Mouse (Mus musculus) bone marrow macrophage, adult 2 months (primary cell): ENCODE results near the gene Bahcc1. TPM values are rescaled to one million over a fixed set of nuclear protein-coding genes. Genes with fewer than 3 reads are reported as not detected.
A peak's percentile ranks its signal among the peaks of the same experiment; 100 is the strongest.

Source experiments
- H3K27ac ChIP-seq: 2 replicates; pipeline ENCODE4 v1.5.1; 2012; ENCODE audit warnings: low read depth, low read length; ENCODE audit not compliant: insufficient read depth
- H3K4me1 ChIP-seq: 2 replicates; pipeline ENCODE4 v1.6.1; 2012; ENCODE audit warnings: low read length; ENCODE audit not compliant: control insufficient read depth, insufficient read depth
- H3K4me3 ChIP-seq: 2 replicates; pipeline ENCODE4 v1.5.1; 2012; ENCODE audit warnings: mild to moderate bottlenecking, low read length, moderate library complexity; ENCODE audit not compliant: insufficient read depth
- CTCF ChIP-seq: IDR thresholded peaks from 2 replicates; pipeline ENCODE4 v1.5.1; 2012; ENCODE audit warnings: low read depth, mild to moderate bottlenecking, low read length, moderate library complexity
- POLR2A ChIP-seq: IDR thresholded peaks from 2 replicates; pipeline ENCODE4 v1.6.1; 2012; ENCODE audit warnings: mild to moderate bottlenecking, low read depth, low read length, borderline replicate concordance
- polyA plus RNA-seq: library from polyadenylated mRNA; stranded (reverse); fragments of >200 nt; gene quantifications from 2 replicates; pipeline ENCODE4 v1.2.4, GENCODE M21; 2012; ENCODE audit not compliant: missing spikeins, insufficient read depth, insufficient read length

Bahcc1 gene
- polyA plus RNA-seq, 1 experiment = 5.2 TPM

DNA sequence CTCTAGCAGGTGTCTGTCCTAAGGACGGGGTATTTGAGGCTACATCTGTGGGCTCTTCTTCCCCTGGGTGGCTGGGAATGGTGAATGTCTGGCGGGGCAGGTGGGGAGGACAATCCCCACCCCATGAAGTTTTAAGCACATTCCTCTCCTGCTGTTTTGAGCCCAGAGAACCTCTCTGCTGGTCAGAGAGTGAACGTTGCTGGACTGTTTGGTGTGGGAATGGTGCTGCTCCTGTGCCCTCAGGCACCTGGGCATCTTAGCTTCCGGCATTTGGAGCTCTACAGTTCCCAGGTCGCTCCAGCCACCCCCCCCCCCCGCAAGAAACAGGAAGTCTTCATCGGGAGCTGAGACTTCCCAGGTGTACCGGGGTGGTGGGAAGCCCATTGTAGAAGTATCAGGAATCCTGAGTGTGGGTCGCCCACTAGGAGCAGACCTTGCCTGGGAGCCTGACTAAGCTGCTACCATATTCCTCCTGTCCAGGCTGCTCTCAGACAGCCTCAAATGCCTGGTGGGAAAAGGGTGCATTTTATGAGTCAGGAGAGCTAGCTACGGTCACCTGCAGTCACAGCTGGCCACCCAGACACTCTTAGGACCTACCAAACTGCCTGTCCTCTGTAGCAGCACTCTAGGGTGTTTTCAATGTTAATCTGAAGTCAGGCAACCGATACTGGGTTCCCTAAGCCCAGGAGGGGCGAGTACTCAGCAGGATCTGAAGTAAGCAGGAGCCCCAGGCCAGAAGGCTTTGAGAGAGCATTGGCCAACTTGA is 73.8 kb downstream of the Bahcc1 start:
- Histone ChIP-seq H3K27ac (no peak overlapping the region), H3K4me3 (no peak overlapping the region), H3K4me1 (peaks cover 22% of the 10 kb centered on the region)
- no peak for TF ChIP-seq POLR2A
- TF ChIP-seq CTCF = no peak

DNA sequence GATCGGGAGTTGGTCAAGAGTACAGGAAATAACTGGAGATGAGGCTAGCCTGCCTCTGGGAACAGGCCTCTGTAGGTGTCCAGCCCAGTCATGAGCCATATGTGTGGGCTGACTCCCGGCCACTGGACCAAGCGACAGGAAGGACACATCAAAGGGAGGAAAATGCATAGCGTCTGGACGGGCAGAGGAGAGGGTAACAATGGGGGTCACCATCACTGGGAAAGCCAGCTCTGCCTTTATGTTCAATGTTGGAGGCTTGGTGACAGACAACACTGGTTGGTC is 74.3 kb downstream of the Bahcc1 start:
- Histone ChIP-seq H3K27ac (no peak overlapping the region), H3K4me1 (peaks cover 22% of the 10 kb centered on the region), H3K4me3 (no peak overlapping the region)
- TF ChIP-seq POLR2A (no peak), CTCF (no peak)

DNA sequence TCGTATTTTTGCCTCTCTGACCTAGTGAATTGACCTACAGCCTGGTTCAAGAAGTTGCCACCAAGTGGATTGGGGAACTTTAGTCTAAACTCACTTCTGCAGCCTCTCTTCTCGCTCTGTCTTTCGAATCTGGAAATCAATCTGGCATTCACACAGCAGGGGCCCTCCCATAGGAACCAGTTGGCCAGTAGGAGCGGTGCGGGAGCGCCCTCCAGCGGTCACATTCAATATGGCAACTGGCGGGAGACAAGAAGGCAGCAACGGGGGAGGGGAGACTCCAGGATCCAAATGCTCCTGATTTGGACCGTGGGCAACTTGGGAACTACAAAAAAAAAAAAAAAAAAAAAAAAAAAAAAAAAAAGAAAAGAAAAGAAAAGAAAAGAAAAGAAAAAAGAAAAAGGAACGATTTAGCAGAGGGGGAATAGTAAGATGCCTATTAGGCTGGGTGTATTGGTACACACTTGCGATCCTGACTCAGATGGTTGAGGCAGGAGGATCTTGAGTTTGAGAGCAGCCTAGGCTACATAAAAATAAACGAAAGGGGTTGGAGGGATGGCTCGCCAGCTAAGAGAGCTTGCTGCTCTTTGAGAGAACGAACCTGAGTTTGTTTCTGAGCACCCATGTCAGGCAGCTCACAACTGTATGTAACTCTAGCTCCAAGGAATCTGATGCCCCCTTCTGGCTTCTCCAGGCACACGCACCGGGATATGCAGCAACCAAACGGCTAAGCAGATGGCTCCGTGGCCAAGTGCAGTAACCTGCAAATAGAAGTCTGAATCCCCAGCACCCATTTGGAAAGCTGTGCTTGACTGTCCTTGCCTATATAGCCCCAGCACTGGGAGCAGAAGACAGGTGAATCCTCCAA is 75.1 kb downstream of the Bahcc1 start:
- peaks cover 22% of the 10 kb centered on the region for H3K4me1 ChIP-seq
- TF ChIP-seq POLR2A (no peak), CTCF (peak; percentile 90; the same call in 1 of the 2 replicates)
- no peak overlapping the region for H3K4me3 ChIP-seq
- no peak overlapping the region for H3K27ac ChIP-seq

DNA sequence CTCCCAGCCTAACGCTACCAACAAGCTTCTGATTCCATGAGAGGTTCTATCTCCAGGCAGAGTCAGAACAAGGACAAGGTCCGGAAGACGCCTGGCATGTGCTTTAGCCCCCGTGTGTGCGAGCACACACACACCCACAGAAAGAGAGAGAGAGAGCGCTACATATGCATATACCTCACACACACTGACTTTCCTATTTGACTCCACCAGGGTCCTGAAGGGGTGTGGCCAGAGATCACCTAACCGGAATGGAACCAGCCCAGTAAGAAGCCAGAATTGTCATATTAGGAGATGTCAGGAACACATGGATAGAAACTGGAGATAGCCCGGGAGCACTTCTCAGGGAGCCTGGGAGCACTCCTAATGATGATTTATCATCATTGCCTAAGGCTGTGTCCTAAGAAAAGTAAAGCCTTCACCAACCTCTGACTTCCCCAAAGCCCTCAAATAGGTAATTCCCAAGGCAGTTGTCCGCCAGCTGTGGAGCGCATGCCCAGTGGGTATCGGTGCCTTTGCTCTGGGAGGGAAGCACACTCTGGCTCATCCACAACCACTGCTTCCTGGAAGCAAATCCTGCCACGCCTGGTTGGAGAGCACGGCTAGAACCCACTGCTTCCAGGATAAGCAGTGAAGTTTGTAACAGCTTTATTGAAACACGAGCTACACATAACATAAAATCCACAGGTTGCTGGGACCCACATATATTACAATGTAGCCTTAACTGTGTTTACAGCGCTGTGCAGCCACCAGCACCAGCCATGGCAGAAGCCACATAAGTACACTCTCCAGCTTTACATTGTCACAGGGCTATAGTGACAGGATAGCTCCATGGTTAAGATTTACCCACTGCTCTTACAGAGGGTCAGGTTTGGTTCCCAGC is 75.9 kb downstream of the Bahcc1 start:
- peaks cover 22% of the 10 kb centered on the region for H3K4me1 ChIP-seq
- no peak overlapping the region for H3K27ac ChIP-seq
- TF ChIP-seq CTCF = no peak
- TF ChIP-seq POLR2A = no peak
- no peak overlapping the region for H3K4me3 ChIP-seq

DNA sequence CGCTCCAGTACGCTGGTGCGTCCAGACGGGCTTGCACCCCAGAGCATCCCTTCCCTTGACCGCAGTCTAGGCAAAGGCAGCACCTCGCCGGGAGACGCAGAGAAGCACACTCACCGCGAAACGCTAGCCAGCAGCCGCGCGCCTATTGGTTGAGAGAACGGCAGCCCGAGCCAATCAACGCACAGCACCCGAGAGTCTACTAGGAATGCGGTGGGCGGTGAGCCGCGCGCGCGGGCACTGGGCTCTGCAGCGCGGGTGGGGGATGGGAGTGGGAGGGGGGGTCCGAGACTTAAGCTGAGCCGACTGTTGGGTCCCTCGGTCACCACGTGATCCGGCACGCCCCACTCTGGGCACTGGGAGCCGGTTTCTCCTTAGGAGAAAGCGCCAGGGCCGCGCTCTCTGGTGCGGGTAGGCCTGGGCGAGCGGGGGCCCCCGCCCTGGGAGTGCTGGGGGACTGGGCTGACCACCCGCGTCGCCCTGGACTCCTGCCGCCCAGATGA is 78.1 kb downstream of the Bahcc1 start:
- TF ChIP-seq CTCF = no peak
- no peak for TF ChIP-seq POLR2A
- Histone ChIP-seq H3K4me3 (peak overlapping the region; percentile 51), H3K4me1 (peaks cover 23% of the 10 kb centered on the region), H3K27ac (no peak overlapping the region)

DNA sequence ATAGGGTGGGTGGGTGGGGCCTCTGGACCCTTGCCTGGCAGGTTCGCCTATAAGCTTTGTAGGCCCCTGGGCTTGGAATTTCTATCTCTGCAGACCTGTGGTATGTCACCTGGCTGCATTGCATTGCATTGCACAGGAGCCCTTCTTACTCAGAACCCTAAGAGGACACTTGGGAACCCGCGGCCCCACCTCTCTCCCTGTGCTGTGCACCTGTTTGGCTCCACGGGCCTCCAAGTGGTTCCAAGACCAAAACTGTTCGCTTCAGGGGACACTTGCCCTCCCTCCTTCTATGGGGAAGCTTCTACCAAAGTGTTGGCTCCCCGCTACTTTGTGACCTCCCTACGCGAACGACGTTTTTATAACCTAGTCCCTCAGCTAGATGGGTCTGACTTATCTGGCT is 78.8 kb downstream of the Bahcc1 start:
- no peak overlapping the region for H3K27ac ChIP-seq
- TF ChIP-seq POLR2A (no peak), CTCF (no peak)
- no peak overlapping the region for H3K4me3 ChIP-seq
- peaks cover 22% of the 10 kb centered on the region for H3K4me1 ChIP-seq

DNA sequence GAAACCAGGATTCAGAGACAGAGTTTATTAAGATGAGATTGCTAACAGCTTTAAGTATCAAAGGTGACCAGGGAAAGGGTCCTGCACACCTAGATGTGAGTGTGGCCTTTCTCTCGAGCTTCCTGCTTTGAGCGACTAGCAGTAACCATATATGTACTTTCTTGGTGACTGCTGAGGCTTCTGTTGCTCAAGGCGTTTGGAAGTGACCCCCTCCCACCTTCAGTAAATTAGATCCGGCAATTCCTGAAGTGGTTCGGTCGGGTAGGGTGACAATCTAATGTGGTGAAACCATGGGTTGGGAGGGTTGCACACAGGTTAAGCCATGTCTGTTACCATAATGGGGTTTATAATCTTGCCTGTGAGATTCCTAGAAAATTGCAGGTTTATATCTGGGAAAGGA is 79.3 kb downstream of the Bahcc1 start:
- Histone ChIP-seq H3K4me3 (no peak overlapping the region), H3K4me1 (peaks cover 22% of the 10 kb centered on the region), H3K27ac (no peak overlapping the region)
- TF ChIP-seq CTCF (no peak), POLR2A (no peak)

DNA sequence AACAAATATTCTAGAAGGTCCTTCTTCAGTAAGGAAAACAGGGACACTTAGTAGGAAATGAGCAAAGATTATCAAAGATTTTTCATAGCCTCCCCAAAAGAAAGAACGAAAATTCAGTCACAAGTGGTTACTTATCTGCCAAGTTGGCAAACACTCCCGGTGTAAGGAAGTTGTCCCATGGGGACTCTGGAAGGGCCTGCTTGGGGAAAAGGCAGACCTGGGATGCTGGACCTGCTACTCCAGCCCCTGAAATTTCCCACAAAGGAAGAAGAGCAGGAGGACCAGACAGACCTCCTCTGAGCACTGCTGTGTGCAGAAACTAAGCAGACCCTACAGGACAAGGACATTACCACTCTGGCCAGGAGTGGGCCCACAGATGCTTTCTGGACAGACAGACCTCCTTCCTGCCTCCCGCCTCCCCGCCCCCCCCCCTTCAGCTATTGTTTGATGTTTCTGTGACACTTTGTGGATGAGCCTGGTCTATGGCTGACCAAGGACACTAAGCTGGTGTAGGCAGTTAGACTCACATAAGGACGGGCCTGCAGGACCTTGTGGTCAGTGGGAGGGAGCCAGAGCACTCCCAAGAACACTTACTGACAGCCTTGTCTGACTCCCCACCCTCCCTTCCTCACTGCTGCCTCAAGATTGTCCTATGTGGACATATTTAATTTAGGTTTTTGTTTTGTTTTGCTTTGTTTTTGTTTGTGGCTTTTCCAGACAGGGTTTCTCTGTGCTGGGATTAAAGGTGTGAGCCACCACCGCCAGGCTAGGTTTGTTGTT is 81.3 kb downstream of the Bahcc1 start:
- Histone ChIP-seq H3K4me1 (peaks cover 16% of the 10 kb centered on the region), H3K4me3 (no peak overlapping the region), H3K27ac (no peak overlapping the region)
- TF ChIP-seq POLR2A = no peak
- no peak for TF ChIP-seq CTCF

DNA sequence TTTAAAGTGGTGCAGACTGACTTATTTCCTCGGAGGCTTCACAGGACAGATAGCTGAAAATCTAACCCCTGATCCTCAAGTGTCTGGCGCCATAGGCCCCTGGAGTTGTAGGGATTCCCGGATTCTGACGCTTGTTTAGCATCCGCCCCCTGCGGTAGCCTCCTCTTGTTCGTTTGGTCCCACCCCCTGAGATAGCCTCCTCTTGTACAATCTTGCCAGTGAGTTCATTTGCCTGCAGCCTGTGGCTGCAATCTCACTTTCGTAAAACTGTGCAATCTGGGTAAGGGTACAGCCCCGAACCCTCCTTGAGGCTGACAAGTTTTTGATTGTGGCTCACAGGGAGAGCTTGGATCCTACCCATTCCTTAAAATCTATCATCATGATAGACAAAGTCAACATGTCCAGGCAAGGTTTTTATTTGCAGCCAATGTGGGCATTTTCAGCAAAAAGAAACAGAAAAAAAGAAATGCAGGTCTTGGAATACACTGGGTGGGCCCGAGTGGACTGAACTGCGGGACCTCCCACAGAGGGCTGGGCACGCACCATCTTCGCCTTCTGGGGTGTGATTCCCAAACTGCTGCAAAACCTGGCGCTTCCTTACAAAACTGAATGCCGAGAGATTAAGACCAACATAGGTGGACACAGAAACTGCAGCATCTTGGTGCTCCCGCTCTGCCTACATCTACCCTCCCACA is 82.1 kb downstream of the Bahcc1 start:
- Histone ChIP-seq H3K4me1 (peaks cover 16% of the 10 kb centered on the region), H3K27ac (peak overlapping the region; percentile 78), H3K4me3 (no peak overlapping the region)
- TF ChIP-seq CTCF = no peak
- no peak for TF ChIP-seq POLR2A
